Mouse (Mus musculus): ENCODE measurements at regions not wholly inside any gene's neighbourhood (a gene's known extent, or its start where the extent isn't known, plus 50 kb on each side); places are given as distances from the start of the nearest gene placed in this dataset.

GRCm38 (mm10) chr9:67165486-67165885, 116.3 kb upstream of the Tpm1 start:
- Histone ChIP-seq H3K4me3 (ENCODE audit: low read depth, low read length) (no peak overlapping the region), H3K4me1 (ENCODE audit: control insufficient read depth, insufficient read depth, low read length) (no peaks in the 10 kb centered on the region), H3K9ac (ENCODE audit: low read length) (no peak overlapping the region), H3K36me3 (ENCODE audit: control insufficient read depth, insufficient read depth, low read length) (no peaks in the 10 kb centered on the region), H3K27me3 (ENCODE audit: control insufficient read depth, insufficient read depth, low read length) (no peaks in the 10 kb centered on the region), H3K9me3 (ENCODE audit: control insufficient read depth, low read length) (no peaks in the 10 kb centered on the region), H3K4me2 (ENCODE audit: low read depth) (no peak overlapping the region), H3K27ac (ENCODE audit: low read depth, low read length) (no peak overlapping the region)
- DNase-seq (ENCODE audit: low spot score) (no peak), ATAC-seq (ENCODE audit: insufficient read depth, low FRiP score, low TSS enrichment) (no peak)
- 91% methylated on average over 9 of the region's 9 CpGs for WGBS

DNA sequence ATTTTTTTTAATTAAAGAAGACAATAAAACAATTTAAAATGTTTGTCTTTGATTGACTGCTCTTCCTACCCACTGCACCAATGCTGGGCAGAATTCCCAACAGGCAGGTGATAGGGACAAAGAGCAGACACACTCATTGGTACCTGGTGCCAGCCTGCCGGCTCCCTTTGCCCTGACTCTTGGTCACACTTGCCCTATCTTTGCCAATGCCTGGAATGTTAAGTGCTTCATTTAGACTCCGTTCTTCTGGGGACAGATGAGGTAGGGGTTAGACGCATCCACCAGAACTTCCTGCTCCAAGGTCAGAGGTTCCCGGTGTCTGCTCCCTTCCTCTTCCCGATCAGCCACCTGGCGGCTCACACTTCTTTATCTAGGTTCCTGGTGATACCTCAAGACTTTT, 114.5 kb upstream of the Tpm1 start:
- no peaks in the 10 kb centered on the region for H3K27me3 ChIP-seq (ENCODE audit: control insufficient read depth, insufficient read depth, low read length)
- ATAC-seq (ENCODE audit: insufficient read depth, low FRiP score, low TSS enrichment) (no peak), DNase-seq (ENCODE audit: low spot score) (no peak)
- H3K4me2 ChIP-seq (ENCODE audit: low read depth), result no peak overlapping the region
- H3K4me3 ChIP-seq (ENCODE audit: low read depth, low read length), result no peak overlapping the region
- no peaks in the 10 kb centered on the region for H3K9me3 ChIP-seq (ENCODE audit: control insufficient read depth, low read length)
- H3K27ac ChIP-seq (ENCODE audit: low read depth, low read length), result no peak overlapping the region
- 78% methylated on average over 6 of the region's 6 CpGs for WGBS
- no peaks in the 10 kb centered on the region for H3K4me1 ChIP-seq (ENCODE audit: control insufficient read depth, insufficient read depth, low read length)
- no peaks in the 10 kb centered on the region for H3K36me3 ChIP-seq (ENCODE audit: control insufficient read depth, insufficient read depth, low read length)
- no peak overlapping the region for H3K9ac ChIP-seq (ENCODE audit: low read length)

DNA sequence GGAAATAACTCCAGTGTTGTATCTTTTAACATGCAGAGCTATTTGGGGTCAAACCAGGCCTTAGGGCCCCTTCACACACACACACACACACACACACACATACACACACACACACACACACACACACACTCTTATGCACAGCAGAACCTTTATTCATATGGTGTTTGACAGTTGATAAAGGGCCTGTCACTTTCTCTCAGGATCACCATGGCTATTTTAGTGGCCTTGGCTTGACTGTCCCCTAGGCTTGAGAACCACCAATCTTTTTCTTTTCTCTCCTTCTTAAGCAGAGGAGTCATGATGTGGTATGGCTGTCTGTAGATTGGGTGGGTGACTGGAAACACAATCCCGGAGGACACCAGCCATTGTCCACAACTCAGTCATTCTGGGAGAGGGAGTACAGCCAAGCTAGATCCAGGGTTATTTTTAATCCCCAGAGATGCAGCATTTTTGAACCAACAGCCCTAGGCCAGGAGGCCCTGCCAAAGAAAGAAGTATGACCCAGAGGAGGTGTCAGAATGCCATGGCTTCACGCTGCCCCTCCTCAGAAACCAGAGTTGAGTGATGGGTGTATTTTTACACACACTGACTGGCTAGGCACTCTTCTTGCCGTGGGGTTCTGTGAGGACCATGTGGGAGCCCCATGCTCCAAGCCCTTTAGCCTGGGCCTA, 111.7 kb upstream of the Tpm1 start:
- H3K27me3 ChIP-seq (ENCODE audit: control insufficient read depth, insufficient read depth, low read length), result no peaks in the 10 kb centered on the region
- H3K4me2 ChIP-seq (ENCODE audit: low read depth), result no peak overlapping the region
- no peak for ATAC-seq (ENCODE audit: insufficient read depth, low FRiP score, low TSS enrichment)
- no peaks in the 10 kb centered on the region for H3K36me3 ChIP-seq (ENCODE audit: control insufficient read depth, insufficient read depth, low read length)
- DNase-seq (ENCODE audit: low spot score), result no peak
- H3K4me3 ChIP-seq (ENCODE audit: low read depth, low read length), result no peak overlapping the region
- H3K9ac ChIP-seq (ENCODE audit: low read length), result no peak overlapping the region
- H3K4me1 ChIP-seq (ENCODE audit: control insufficient read depth, insufficient read depth, low read length), result no peaks in the 10 kb centered on the region
- H3K27ac ChIP-seq (ENCODE audit: low read depth, low read length), result no peak overlapping the region
- WGBS, result 94% methylated on average over 3 of the region's 3 CpGs
- H3K9me3 ChIP-seq (ENCODE audit: control insufficient read depth, low read length), result no peaks in the 10 kb centered on the region

DNA sequence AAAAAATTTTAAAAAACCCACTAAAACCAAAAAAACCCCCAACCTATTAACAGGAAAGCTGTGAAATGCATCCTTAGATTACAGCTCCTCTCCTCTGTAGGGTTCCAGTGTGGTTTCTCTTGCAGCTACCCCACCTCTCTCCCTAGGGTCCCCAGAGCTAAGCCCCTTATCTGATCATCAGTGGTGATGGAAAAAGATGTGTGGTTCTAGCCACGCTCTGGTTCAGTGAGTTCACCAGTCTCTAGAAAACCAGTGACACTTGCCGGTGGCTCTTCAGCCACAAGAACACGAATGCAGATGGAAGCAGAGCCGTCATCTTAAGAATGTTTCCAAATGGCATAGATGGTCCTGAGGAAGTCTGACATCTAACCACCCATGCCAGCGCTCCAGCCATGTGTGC, 111.1 kb upstream of the Tpm1 start:
- Histone ChIP-seq H3K27ac (ENCODE audit: low read depth, low read length) (no peak overlapping the region), H3K4me1 (ENCODE audit: control insufficient read depth, insufficient read depth, low read length) (no peaks in the 10 kb centered on the region), H3K9me3 (ENCODE audit: control insufficient read depth, low read length) (no peaks in the 10 kb centered on the region), H3K4me3 (ENCODE audit: low read depth, low read length) (no peak overlapping the region), H3K9ac (ENCODE audit: low read length) (no peak overlapping the region), H3K27me3 (ENCODE audit: control insufficient read depth, insufficient read depth, low read length) (no peaks in the 10 kb centered on the region), H3K36me3 (ENCODE audit: control insufficient read depth, insufficient read depth, low read length) (no peaks in the 10 kb centered on the region), H3K4me2 (ENCODE audit: low read depth) (no peak overlapping the region)
- WGBS, result 91% methylated on average over 5 of the region's 5 CpGs
- no peak for ATAC-seq (ENCODE audit: insufficient read depth, low FRiP score, low TSS enrichment)
- no peak for DNase-seq (ENCODE audit: low spot score)

GRCm38 (mm10) chr9:67156590-67157259, 107.5 kb upstream of the Tpm1 start:
- no peaks in the 10 kb centered on the region for H3K9me3 ChIP-seq (ENCODE audit: control insufficient read depth, low read length)
- ATAC-seq (ENCODE audit: insufficient read depth, low FRiP score, low TSS enrichment) (no peak), DNase-seq (ENCODE audit: low spot score) (no peak)
- 71% methylated on average over 3 of the region's 3 CpGs for WGBS
- no peak overlapping the region for H3K27ac ChIP-seq (ENCODE audit: low read depth, low read length)
- H3K4me2 ChIP-seq (ENCODE audit: low read depth), result no peak overlapping the region
- no peaks in the 10 kb centered on the region for H3K4me1 ChIP-seq (ENCODE audit: control insufficient read depth, insufficient read depth, low read length)
- H3K9ac ChIP-seq (ENCODE audit: low read length), result no peak overlapping the region
- no peaks in the 10 kb centered on the region for H3K36me3 ChIP-seq (ENCODE audit: control insufficient read depth, insufficient read depth, low read length)
- H3K4me3 ChIP-seq (ENCODE audit: low read depth, low read length), result no peak overlapping the region
- no peaks in the 10 kb centered on the region for H3K27me3 ChIP-seq (ENCODE audit: control insufficient read depth, insufficient read depth, low read length)

DNA sequence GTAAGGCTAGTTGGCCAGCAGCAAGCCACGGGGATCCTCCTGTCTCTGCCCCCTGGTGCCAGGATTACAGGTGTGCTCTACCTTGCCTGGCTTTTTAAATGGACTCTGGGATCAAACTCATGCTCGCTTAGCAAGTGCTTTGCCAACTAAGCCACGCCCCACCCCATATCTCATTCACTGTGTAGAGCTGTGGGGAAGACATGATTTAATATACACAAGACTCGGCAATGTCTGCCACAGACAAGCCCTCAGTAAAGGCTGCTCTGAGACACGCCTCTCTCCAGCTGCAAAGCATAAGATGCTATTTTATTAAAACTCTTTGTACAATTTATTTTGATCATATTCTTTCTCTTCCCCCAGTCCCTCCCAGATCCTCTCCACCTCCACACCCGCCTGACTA, 104.9 kb upstream of the Tpm1 start:
- no peak for ATAC-seq (ENCODE audit: insufficient read depth, low FRiP score, low TSS enrichment)
- no peak overlapping the region for H3K27ac ChIP-seq (ENCODE audit: low read depth, low read length)
- H3K4me2 ChIP-seq (ENCODE audit: low read depth), result no peak overlapping the region
- H3K36me3 ChIP-seq (ENCODE audit: control insufficient read depth, insufficient read depth, low read length), result no peaks in the 10 kb centered on the region
- no peak for DNase-seq (ENCODE audit: low spot score)
- H3K9me3 ChIP-seq (ENCODE audit: control insufficient read depth, low read length), result no peaks in the 10 kb centered on the region
- 83% methylated on average over 6 of the region's 6 CpGs for WGBS
- H3K9ac ChIP-seq (ENCODE audit: low read length), result no peak overlapping the region
- H3K27me3 ChIP-seq (ENCODE audit: control insufficient read depth, insufficient read depth, low read length), result no peaks in the 10 kb centered on the region
- H3K4me1 ChIP-seq (ENCODE audit: control insufficient read depth, insufficient read depth, low read length), result no peaks in the 10 kb centered on the region
- no peak overlapping the region for H3K4me3 ChIP-seq (ENCODE audit: low read depth, low read length)

- Histone ChIP-seq H3K4me3 (ENCODE audit: low read depth, low read length) (no peak overlapping the region), H3K27ac (ENCODE audit: low read depth, low read length) (no peak overlapping the region), H3K36me3 (ENCODE audit: control insufficient read depth, insufficient read depth, low read length) (no peaks in the 10 kb centered on the region), H3K9me3 (ENCODE audit: control insufficient read depth, low read length) (no peaks in the 10 kb centered on the region), H3K4me1 (ENCODE audit: control insufficient read depth, insufficient read depth, low read length) (no peaks in the 10 kb centered on the region), H3K4me2 (ENCODE audit: low read depth) (no peak overlapping the region), H3K27me3 (ENCODE audit: control insufficient read depth, insufficient read depth, low read length) (no peaks in the 10 kb centered on the region), H3K9ac (ENCODE audit: low read length) (no peak overlapping the region)
- no peak for DNase-seq (ENCODE audit: low spot score)
- 88% methylated on average over 4 of the region's 4 CpGs for WGBS
- no peak for ATAC-seq (ENCODE audit: insufficient read depth, low FRiP score, low TSS enrichment)
Measured at GRCm38 (mm10) chr9:67153333-67153732, 104.1 kb upstream of the Tpm1 start.

GRCm38 (mm10) chr9:67147656-67148055, 98.5 kb upstream of the Tpm1 start:
- ATAC-seq (ENCODE audit: insufficient read depth, low FRiP score, low TSS enrichment), result no peak
- Histone ChIP-seq H3K9me3 (ENCODE audit: control insufficient read depth, low read length) (no peaks in the 10 kb centered on the region), H3K27me3 (ENCODE audit: control insufficient read depth, insufficient read depth, low read length) (no peaks in the 10 kb centered on the region), H3K27ac (ENCODE audit: low read depth, low read length) (no peak overlapping the region), H3K9ac (ENCODE audit: low read length) (no peak overlapping the region), H3K36me3 (ENCODE audit: control insufficient read depth, insufficient read depth, low read length) (no peaks in the 10 kb centered on the region), H3K4me3 (ENCODE audit: low read depth, low read length) (no peak overlapping the region), H3K4me2 (ENCODE audit: low read depth) (no peak overlapping the region), H3K4me1 (ENCODE audit: control insufficient read depth, insufficient read depth, low read length) (no peaks in the 10 kb centered on the region)
- DNase-seq (ENCODE audit: low spot score), result no peak
- 68% methylated on average over 7 of the region's 7 CpGs for WGBS

DNA sequence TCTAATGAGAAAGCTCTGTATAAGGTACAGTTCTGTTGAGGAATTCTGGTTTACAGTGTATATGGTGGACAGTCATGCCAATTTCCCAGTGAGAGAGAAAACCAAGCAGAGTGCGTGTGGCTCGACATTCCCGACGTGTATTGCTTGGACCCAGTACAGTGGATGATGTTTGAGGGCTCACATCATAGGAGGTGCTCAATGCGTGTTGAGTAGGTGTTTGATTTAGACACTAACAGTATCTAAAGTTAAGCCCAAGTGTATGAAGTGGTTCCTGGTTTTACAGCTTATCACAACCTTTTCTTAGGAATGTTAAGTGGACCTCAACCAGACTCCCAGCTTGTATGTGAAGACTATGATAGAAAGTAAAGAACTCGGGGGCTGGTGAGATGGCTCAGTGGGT, 96.2 kb upstream of the Tpm1 start:
- H3K9me3 ChIP-seq (ENCODE audit: control insufficient read depth, low read length), result no peaks in the 10 kb centered on the region
- no peaks in the 10 kb centered on the region for H3K27me3 ChIP-seq (ENCODE audit: control insufficient read depth, insufficient read depth, low read length)
- H3K9ac ChIP-seq (ENCODE audit: low read length), result no peak overlapping the region
- no peaks in the 10 kb centered on the region for H3K36me3 ChIP-seq (ENCODE audit: control insufficient read depth, insufficient read depth, low read length)
- DNase-seq (ENCODE audit: low spot score) (no peak), ATAC-seq (ENCODE audit: insufficient read depth, low FRiP score, low TSS enrichment) (no peak)
- no peak overlapping the region for H3K27ac ChIP-seq (ENCODE audit: low read depth, low read length)
- no peak overlapping the region for H3K4me3 ChIP-seq (ENCODE audit: low read depth, low read length)
- no peak overlapping the region for H3K4me2 ChIP-seq (ENCODE audit: low read depth)
- 91% methylated on average over 6 of the region's 6 CpGs for WGBS
- H3K4me1 ChIP-seq (ENCODE audit: control insufficient read depth, insufficient read depth, low read length), result no peaks in the 10 kb centered on the region
